Mouse (Mus musculus) c-Kit-positive CD71-positive TER-119-positive erythroid progenitor cells, embryonic 14.5 days (primary cell): ENCODE measurements around the gene Nphp3.
A peak's percentile ranks its signal among the peaks of the same experiment; 100 is the strongest.

Experiments
- DNase-seq: peaks from one replicate; pipeline ENCODE4 v3.0.0-alpha.2; 2013; ENCODE audit warnings: low spot score

Gene Nphp3

DNA sequence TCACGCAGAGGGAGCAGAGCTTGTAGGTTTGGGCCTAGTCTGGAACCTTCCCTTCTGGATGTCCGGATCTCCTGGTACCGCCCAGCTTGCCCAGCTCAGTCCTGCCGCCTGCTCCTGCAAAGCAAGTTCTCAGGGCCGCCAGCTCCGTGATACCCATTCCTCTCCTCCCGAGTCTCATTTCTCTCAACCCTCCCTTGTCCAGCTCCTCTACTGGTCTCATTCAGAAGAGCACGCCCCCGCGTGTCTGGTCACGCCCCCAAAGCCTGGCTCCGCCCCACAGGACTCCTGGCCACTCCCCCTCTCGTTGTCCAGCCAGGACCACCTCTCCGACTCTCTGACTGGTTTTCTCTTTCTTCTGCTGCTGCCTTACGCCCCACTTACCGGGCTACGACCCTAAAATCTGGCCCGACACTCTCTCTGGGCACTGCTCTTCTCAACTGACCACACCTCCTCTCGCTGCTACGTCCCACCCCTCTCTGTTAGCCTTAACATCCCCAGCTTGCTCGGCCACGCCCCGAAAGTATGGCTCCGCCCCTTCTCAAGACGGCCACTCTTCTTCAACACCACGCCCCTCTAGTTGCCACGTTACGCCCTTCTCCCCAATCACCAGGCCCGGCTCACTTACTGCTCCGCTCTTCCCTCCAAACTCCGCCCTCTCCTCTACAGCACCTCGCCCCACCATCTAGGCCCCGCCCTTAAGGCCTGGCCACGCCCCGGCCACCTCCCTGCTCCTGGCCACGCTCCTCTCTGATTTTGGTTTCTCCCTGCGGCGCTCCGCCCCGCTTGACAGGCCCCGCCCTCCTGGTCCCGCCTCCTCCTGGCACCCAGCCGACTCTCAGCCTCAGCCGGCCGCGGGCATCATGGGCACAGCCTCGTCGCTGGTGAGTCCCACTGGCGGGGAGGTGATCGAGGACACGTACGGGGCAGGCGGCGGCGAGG lies at the start of gene Nphp3:
Gene Nphp3, plus strand, starts transcription at position 624 of the 939 bp plus-strand sequence.
- peak; percentile 91 for DNase-seq

DNA sequence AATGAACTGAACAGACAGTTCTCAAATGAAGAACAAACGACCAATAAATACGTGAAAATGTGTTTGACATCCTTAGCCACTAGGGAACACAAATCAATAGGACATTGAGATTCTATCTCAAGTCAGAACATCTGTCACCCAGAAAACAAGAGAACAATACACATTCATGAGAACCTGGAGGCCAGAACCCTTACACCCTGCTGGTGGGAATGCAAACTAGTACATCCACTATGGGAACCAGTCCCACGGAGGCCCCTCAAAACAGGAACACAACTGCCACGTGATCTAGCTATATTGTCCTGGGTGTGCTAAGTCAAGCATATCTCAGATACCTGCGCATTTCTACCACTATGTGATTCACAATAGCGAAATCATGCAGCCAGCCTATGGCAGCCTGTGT lies 43.6 kb upstream of the Nphp3 start:
- no peak for DNase-seq

DNA sequence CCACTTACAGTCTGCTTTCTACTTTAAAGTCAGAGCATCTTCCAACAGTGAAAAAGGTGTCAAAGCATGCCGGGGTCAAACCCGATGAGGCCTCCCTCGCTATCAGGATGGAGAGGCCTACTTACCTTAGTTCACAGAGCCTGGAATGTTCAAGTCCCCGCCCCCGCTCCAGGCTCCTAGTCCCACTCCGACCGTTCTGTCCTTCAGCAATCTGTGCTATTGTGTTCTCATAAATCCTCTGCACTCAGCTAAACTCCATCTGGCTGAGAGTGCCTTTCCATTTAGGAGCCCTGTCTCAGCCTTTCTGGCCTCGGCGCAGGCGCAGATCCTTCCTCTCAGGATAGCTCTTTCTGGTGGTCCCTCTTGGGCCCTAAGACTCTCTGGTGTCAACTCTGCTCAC lies 42.4 kb upstream of the Nphp3 start:
- DNase-seq, result no peak

DNA sequence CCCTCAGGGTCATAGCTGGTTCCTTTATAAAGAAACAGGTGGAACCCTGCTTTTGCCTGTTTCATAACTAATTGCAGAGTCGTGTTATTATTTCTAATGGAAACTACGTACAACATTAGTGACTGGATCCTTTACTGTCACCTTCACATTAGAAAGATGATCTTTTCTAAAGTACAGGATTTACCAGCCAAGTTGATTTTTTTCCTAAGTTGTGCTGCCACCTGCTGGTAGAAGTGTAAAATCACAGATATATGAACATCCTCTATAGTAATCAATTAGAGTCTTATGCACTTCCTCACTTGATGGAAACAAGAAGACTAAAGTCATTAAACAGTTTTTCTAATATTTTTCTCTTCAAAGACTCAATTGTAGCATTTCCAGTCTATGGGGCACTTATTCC lies 5.8 kb upstream of the Nphp3 start:
- peak; percentile 40 for DNase-seq

DNA sequence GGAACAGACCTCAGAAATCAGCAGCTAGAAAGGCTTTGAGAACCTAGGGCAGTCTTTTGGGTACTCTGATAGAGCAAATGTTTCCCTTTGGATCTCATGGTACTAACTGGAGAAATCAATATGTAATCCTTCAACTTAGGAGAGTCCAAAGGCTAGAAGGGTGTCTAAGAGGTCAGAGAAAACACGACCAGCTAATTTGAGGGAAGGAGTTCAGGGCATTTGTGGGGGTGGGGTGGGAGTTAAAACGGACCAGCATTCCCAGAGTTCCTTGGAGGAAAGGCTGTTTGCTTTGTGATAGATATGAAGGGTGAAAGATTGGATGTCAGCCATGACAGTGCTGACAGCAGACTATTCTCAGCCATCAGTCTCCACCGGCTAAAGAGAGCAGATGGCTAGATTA lies 1.7 kb upstream of the Nphp3 start:
- no peak for DNase-seq

DNA sequence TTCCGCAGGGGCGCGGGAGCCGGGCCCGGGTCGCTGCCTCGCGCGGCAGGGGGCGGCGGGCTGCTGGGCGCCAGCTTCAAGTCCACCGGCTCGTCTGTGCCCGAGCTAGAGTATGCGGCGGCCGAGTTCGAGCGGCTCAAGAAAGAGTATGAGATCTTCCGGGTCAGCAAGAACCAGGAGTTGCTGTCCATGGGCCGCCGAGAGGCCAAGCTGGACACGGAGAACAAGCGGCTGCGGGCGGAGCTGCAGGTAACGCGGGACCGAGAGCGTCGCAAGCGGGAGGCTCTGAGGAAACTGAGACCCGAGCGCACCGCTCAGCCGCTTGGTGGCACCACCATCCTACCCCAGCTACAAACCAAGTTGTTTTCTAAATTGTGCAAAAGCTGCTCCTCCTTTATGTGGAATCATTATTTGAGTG lies 578 bp downstream of the Nphp3 start:
- peak; percentile 27 for DNase-seq

DNA sequence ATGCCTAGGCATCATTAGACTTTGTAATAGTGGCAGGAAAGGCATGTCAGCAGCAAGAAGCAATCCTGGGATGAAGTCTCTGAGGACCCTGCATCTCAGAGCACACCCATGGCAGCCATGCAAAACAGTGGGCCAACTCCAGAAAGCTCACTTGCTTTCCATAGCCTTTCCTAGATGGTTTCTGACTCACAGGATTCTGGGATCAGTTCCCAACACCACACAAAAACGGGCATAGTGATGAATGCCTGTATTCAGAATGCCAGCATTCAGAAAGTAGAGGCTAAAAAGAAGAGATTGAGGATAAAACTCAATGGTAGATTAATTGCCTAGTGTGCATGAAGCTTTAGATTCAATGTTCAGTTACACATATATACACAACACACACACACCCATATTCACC lies 12.2 kb downstream of the Nphp3 start:
- no peak for DNase-seq

DNA sequence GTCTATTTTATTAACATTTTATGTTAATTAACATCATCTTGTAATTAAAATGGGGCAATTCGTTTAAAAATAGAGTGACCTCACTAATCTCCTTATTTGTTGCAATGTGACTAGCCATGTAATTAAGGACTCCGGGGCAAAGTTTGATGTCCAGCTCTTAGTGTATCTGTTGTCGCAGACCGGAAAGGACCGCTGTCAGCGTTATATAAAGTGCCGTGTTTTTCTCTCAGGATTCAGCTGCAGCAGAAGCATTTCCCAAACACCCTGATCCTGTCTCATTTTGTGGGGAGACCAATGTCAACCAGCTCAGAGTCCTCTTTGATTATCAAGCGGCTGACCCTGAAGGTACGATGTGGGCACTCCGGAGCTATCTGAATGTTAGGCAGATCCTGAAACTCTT lies 18.7 kb downstream of the Nphp3 start:
- no peak for DNase-seq

DNA sequence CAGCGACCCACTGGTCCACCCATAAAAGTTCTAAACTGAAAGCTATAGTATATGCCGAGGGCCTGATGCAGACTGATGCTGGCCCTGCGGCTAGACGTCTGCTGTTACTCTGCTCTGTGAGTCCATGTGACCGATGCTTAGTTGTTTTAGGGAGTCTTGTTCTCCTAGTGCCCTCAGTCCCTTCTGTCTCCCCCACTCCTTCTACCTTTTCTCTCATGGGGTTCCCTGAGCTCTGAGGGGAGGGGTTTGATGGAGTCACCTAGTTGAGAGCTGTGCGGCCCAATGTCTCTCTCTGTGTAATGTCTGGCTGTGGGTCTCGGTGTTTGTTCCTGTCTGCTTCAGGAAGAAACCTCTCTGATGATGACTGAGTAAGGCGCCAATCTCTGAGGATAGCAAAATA lies 24.8 kb downstream of the Nphp3 start:
- no peak for DNase-seq

DNA sequence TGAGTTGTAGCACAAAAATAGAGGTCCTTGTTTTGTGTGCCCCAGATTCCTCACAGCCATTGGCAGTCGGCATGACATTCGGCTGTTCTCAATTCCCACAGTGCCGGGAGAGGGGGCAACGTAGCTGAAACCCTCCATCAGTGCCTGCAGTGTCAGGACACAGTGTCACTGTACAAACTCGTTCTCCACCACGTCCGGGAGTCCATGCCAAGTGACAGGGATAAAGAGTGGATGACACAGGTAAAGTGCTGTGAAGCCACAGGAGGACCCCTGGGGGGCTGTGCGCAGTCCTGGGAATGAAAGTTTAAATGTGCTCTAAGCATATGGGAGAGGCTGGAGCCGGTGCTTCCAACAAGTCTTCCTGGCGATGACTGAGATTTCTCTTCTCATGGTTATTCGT lies 27.5 kb downstream of the Nphp3 start:
- no peak for DNase-seq

DNA sequence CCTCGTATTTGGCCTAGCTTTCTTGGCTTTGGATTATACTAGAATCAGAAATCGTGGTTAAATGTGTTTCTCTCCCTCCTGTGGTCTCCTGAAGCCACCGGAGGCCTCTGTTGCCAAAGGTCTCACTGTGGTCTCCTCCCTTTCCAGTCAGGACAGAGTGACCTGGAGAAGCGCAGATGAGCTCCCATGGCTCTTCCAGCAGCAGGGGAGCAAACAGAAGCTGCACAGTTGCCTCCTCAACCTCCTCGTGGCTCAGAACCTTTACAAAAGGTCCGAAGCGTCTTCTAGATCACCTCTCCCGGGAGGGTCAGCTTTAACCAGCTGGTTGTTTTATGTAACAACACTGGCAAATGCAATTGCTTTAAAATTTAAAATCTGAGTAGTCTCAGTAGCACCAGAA lies 31.9 kb downstream of the Nphp3 start:
- no peak for DNase-seq

DNA sequence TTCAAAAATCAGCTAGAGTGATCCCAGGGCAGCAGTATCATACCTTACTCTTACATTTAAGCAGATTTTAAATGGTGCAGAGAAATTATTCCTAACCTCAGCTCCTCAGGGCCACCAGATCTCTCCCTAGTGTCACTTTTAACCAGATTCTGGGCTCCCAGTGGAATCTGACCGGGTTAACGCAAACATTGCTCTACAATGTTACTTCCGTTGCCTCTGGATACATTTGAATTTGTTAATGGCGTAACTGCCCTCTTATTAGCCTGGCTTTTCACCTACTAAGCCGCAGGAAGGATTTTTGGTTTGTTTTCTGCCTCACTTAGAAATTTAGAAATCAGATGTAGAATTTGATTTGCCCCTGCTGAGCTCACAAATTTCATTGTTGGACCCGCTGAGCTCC lies 32.4 kb downstream of the Nphp3 start:
- DNase-seq, result no peak

DNA sequence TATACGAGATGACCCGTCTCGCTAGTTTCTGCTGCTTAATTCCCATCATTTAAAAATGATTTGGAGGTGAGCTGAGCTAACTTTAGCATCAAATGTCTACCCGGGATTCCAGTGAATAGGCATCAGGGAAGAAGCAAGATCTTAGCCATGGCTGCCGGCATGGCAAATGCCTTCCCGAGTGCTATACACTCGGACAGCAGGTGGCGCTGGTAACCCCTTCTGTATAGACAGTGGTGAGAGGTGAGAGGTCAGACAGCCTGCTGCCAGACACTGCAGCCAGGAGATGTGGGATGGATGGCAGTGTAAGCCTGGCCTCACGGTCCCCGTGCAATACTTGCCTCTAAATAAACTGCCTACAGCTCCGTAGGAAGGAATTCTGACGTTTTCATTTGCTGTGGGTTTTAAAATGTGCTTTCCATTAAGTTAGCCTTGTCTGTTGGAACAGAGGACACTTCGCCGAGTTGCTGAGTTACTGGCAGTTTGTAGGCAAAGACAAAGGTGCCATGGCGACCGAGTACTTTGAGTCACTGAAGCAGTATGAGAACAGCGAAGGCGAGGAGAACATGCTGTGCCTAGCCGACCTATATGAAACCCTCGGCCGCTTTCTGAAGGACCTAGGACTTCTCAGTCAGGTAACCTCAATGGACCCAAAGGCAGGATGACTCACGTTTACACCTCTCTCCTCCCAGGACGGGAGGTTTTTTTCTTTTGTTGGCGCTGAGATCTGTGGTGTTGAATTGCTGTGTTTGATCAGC lies 33.1 kb downstream of the Nphp3 start:
- peak; percentile 51 for DNase-seq

DNA sequence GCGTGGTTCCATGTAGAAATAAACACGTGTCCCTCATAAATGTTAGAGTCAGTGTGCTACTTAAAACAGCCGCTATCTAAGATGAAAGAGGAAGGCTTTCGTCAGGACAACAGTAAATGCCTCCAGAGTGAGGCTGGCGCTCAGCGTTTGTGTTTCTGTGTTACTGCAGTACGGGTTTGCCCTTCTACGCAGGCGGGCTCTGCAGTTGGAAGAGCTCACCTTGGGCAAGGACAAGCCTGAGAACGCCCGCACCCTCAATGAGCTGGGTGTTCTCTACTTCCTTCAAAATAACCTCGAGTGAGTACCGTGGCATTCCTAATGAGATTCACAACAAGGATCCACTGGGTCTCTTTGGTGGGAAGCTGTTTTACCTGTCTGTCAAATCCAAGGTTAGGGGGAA lies 35.9 kb downstream of the Nphp3 start:
- no peak for DNase-seq

DNA sequence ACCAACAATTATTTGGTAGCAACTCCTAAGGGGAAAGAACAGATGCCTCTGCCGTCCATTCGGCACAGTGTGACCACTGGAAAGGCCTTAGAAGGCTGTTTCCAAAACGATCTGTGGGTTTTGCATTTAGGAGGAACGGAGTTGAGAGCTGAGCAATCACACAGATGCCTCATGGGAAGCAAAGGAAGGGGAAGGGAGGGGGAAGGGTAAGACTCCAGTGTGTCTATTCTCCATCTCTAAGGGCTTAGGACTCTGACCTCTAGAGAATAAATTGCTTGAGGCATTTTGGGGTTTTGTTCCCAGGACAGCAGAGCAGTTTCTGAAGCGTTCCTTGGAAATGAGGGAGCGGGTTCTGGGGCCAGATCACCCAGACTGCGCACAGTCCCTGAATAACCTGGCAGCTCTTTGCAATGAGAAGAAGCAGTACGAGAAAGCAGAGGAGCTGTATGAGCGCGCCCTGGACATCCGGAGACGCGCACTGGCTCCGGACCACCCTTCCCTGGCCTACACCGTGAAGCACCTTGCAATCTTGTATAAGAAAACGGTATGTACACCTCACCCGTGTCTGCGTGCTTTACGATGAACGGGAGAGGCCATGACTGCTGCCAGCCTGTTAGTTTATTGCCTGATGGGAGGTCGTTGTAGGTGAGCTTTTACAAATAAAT lies 36.8 kb downstream of the Nphp3 start:
- DNase-seq, result no peak

DNA sequence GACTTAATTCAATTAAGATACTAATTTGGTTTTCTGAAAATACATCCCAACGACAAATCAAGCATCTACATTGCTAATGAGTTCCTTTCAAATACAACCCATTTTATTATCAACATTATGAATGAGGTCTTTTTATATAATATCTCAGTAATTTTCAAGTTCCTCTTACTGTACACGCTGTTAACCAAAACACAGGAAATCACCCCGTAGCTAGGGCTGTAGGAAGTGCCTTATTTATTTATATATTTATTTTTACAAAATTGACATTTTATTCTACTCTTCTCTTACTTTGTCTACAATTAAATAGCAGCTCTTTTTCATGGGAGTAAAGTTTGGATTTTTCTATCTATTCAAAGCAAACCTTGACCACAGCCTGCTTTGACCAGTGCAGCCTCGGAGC lies 37.4 kb downstream of the Nphp3 start:
- DNase-seq, result no peak

DNA sequence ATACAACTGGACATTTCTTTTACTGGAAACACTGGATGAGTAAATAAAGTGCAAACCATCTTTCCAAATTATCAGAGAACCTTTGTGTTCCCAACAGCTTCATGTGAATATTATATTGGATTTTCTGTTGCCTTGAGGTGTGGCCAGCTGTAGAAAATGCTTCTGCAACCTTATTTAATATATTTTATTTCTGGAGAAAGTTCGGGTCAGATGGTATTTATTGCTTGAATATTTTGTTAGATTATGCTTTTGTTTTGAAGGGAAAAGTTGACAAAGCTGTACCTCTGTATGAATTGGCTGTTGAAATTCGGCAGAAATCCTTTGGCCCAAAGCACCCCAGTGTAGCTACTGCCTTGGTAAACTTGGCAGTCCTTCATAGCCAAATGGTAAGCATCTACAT lies 38.0 kb downstream of the Nphp3 start, which contains the start of gene Gm28305:
Gene Gm28305, plus strand, starts transcription at position 301 of the 400 bp plus-strand sequence.
- no peak for DNase-seq

DNA sequence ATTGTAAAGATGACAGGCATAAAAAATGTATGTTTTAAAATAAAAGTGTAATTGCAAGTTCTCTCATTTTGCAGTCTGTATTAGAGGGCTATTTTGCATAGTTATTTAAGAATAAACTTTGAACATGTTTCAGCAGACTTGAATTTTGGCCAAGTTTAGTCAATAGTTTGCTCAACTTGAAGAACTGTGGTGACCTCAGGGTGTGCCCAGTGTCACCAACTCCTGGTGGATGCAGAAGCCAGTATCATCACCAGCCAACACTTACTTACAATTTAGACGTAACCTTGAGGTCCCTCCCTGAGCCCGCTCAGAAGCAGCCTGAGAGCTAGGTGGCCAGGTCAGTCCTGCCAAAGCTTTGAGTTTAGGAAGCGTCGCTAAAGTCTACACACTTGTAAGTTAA lies 41.3 kb downstream of the Nphp3 start:
- no peak for DNase-seq

DNA sequence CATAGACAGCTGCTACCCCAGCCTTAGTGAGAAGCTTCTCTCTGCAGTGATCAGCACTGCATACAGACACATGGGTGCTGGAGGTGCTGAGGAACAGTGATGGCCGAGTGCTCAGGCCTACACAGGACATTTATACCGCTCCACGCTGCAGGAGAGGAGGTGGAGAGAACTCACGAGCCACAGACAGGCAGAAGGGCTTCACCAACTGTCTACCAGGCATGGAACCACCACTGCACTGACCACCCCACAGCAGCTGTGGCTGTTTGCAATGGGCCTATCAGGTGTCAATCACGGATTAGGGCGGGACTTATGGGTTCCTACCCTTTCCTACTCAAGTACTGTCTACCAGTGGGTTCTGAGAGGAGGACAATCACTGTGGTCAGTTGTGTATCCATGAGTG lies 48.7 kb downstream of the Nphp3 start:
- DNase-seq, result no peak

DNA sequence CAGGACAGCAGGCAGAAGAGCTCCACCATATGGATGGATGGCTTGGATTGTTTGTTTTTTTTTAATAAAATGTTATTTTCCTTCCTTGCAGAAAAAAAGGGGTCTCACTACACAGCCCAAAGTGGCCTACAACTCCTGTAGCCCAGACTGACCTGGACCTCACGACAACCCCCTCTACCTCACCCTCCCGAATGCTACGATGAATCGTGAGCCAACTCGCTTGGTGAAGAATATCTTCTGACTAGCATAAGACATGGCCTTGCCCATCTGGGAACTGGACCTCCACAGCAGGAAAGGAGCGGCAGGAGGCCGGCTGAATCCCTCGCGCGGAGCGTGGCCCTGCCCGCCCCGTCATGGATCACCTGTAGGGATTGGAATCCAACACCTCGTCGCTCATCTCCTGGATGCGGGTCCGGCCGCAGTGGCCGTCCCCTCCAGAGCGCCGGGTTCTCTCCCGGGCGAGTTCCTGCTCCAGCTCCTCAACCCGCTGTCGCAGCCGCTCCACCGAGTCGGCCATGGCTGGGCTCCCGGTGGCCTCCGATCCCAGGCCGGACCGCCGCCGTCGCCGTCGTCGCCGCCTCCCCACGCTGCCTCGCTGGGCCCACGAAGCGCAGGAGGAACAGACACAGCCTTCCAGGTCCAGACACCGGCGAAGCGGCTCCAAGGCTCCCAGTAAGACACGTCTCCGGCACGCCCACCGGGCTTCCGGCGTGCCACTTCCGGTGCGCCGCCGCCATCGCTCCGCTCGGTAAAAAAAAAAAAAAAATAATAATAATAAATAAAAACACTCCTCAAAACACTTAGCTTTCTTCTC lies 60.3 kb downstream of the Nphp3 start, which contains the start of gene Uba5:
Gene Uba5, minus strand, starts transcription at position 705 of the 814 bp plus-strand sequence.
- DNase-seq, result no peak

DNA sequence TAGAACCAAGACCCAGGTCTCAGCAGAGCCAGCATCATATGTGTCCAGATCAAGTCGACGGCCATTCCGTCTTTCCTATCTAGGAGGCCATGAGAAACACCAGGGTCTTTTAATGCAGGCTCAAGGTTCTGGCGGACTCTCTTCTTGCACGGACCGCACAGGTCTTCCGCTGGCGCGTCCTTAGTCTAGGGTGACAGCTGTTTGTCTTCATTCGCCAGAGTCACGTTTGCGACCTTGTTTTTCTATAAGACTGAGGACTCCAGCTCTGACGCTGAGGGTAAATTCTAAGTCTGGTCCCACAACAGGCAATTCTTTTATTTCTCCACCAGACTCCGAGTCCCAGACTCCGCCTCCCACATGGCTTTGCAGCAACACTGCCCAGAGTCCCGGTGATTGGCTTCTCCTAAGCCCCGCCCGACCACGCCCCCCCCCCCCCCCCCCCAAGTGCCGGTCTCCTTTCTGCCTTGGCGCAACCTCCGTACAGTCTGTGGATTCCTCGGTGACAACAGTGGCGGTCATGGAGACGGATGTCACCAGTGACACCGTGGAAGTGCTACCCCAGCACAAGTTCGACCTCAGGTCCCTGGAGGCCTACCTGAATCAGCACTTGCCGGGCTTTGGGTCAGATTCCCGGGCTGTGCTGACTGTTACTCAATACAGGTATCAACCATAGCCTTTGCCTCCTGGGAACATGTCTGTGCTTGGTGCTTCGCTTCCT lies 61.1 kb downstream of the Nphp3 start, which contains the start of gene Acad11:
Gene Acad11, plus strand, starts transcription at position 134 of the 718 bp plus-strand sequence.
- DNase-seq, result peak; percentile 91
